Mouse (Mus musculus): ENCODE measurements around the gene Fam83g.

DNA sequence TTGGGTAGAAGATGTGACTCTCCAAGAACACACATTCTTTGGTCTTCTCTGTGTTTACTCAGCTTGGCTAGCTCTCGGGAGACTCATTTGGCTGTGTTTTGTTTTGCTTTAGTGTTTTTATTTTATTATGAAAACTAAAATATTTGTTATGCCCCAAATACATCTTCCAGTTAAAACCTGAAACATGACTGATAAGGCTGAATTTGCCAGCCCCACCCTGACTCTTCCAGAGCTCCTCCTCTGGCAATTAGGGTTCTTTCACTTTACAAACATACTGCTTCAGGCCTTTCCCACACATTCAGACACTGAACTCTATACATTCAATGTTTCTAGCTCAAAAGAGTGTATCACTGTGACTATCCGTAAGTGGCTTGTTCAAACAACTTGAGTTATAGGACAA, 73.3 kb downstream of the Fam83g start:
- no peak for TF ChIP-seq CTCF (IDR thresholded peaks at IDR 0.05; ENCODE audit: low read depth, low read length)
- no peak for TF ChIP-seq POLR2A (IDR thresholded peaks at IDR 0.05; ENCODE audit: extremely low read depth, insufficient read depth, low read length)
